Mouse (Mus musculus): ENCODE data around the gene Dnlz.

DNA sequence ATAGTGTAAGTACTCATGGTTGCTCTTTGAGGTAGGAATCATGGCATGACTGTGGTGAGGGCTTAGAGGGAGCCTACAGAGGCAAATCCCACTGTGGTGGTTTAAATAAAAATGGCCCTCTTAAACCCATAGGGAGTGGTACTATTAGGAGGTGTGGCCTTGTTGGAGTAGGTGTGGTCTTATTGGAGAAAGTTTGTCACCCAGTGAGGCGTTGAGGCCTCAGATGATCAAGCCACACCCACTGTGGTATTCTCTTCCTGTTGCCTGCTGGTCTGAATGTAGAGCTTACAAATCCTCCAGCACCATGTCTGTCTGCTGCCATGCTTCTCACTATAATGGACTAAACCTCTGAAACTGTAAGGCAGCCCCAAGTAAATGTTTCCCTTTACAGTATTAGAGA is 47.2 kb downstream of the Dnlz start:
- TF ChIP-seq CTCF (IDR thresholded peaks at IDR 0.05; ENCODE audit: low read depth, low read length), result no peak
- TF ChIP-seq POLR2A (IDR thresholded peaks at IDR 0.05; ENCODE audit: extremely low read depth, insufficient read depth, low read length), result no peak
